Mouse (Mus musculus): ENCODE results near the gene Neil1.

The Neil1 gene

DNA sequence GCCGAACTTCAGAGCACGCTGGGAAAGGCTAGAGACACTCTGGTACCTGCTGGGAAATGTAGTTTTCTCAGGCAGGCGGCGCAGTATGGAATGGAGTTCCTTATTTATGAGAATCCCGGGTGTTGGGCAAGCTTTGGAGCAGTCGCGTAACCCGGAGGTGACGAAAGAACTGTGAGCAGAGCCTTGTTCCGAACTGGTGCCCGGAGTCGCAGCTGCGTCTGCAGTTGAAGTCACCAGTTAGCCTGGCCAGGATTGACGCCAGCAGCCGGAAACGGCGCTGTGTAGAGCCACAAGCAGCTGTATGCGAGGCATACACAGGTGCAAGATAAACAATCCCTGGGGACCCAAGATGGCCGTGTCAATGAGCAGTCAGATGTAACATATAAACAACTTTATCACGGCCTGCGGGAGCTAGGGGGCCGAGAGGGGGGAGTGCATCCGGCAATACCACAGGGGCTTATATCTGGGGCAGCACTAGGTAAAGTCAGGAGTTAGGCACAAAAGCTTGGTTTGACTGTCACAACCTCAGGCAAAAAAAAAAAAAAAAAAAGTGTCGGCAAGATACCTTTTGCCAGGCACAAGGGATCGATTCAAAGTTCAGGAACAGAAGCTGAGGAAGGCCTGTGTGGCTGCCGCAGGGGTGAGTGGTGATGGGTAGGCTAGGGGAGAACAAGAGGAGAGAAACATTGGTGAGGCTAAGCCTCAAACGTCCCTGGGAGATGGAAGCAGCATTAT is at the start of gene Neil1:
Neil1 (minus strand) TSS at position 162 of the 735 bp plus-strand sequence.
- peak; percentile 85 for DNase-seq (ENCODE audit: extremely low read depth, low read depth, low spot score)

GRCm38 (mm10) chr9:57197414-57197813 is 49.3 kb upstream of the Neil1 start:
- no peak for DNase-seq (ENCODE audit: extremely low read depth, low read depth, low spot score)

GRCm38 (mm10) chr9:57196708-57197107 is 48.6 kb upstream of the Neil1 start:
- DNase-seq (ENCODE audit: extremely low read depth, low read depth, low spot score), result no peak

DNA sequence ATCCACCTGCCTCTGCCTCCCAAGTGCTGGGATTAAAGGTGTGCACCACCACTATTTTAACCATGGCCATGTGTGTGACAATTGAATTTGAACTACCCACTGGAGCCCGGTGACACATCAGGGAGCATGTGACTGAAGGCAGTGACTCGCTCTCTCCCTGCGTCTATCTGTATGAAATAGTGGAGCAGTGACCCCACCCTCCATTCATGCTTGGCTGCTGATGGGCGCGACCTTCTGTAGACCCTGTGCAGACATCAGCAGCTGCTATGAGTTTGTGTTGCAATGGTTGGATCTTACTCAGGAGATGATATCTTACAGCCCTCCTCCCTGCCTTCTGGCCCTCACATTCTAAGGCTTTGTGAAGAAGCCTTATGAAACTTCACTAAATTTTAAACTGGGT is 20.3 kb upstream of the Neil1 start:
- DNase-seq (ENCODE audit: extremely low read depth, low read depth, low spot score), result no peak

GRCm38 (mm10) chr9:57166173-57166572 is 18.1 kb upstream of the Neil1 start:
- no peak for DNase-seq (ENCODE audit: extremely low read depth, low read depth, low spot score)

GRCm38 (mm10) chr9:57163137-57163536 is 15.0 kb upstream of the Neil1 start:
- no peak for DNase-seq (ENCODE audit: extremely low read depth, low read depth, low spot score)

GRCm38 (mm10) chr9:57162496-57162895 is 14.4 kb upstream of the Neil1 start:
- DNase-seq (ENCODE audit: extremely low read depth, low read depth, low spot score), result no peak

DNA sequence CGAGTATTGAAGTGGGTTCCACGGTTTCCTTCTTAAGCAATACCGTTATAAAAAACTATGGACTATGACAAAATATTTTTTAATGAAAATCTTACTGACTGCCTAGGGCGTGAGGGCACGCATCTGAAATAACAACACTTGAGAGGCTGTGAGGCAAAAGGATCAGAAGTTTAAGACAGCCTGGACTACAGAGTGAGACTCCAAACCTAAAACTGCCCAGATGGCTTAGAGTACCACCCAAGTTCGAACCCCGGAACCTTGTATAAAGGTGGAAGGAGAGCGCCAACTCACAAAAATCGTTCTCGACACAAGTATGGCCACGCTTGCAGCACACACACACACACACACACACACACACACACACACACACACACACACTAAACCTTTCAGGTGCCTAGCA is 10.4 kb upstream of the Neil1 start:
- no peak for DNase-seq (ENCODE audit: extremely low read depth, low read depth, low spot score)

- DNase-seq (ENCODE audit: extremely low read depth, low read depth, low spot score), result peak; percentile 63
Measured at GRCm38 (mm10) chr9:57158013-57158470, 9.9 kb upstream of the Neil1 start, which contains the start of gene Commd4. Commd4 (minus strand) TSS chr9:57158331.

DNA sequence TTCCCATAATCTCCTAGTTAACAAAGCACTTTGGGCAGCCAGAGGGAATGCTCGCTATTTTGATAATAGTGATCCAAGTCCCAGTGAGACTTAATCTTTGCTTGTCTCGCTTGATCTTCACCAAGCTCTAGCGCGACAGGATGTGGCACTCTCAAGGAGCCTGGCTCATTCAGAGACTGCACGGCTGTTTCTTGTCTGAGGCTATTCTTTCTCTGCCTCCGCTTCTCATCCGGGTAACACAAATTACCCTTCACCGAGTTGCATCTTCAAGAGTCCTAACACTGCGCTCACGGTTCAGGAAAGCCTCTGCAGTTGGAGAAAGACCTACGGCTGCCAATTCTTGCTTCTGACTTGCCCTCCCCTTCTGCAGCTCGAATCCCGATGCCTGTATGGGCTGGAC is 9.4 kb upstream of the Neil1 start:
- DNase-seq (ENCODE audit: extremely low read depth, low read depth, low spot score), result no peak

DNA sequence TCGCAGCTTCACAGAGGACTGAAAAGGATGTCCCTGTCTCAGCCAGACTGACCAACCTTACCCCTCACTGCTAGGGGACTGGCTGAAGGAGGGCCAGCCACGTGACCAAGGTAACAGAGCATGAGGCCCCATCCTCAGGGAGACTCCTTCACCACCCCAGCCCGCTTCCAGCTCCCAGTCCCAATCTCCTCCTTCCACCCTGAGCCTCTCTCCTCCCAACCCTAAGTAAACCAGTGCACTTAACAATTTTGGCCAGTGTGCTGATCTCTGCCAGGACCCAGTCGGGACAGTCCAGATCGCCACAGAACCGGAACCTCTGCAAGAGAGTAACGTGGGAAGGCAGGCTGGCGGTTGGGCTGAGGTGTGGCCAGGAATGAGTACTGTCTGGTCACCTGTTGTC is 8.7 kb upstream of the Neil1 start:
- DNase-seq (ENCODE audit: extremely low read depth, low read depth, low spot score), result no peak

GRCm38 (mm10) chr9:57156383-57156782 is 8.3 kb upstream of the Neil1 start:
- no peak for DNase-seq (ENCODE audit: extremely low read depth, low read depth, low spot score)

- no peak for DNase-seq (ENCODE audit: extremely low read depth, low read depth, low spot score)
Measured at GRCm38 (mm10) chr9:57152331-57152730, 4.2 kb upstream of the Neil1 start.

- no peak for DNase-seq (ENCODE audit: extremely low read depth, low read depth, low spot score)
Measured at GRCm38 (mm10) chr9:57150192-57150591, 2.1 kb upstream of the Neil1 start.

DNA sequence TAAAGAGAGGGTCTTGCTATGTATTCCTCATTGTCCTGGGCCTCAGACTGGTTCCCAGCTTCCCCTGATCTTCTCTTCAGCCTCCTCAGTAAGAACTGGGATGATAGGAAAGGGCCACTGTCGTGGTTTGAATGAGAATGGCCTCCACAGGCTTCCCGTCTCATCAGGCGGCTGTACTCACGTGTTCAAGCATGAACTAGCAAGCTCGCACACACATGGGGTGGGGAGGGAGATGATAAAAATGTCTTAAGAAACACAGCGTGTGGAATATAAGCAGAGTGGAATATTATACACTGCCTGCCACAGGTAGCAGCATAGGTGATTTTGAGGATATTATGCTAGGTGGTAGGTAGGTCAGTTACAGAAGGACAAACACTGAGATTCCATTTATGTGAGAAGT is 916 bp upstream of the Neil1 start:
- no peak for DNase-seq (ENCODE audit: extremely low read depth, low read depth, low spot score)

- DNase-seq (ENCODE audit: extremely low read depth, low read depth, low spot score), result no peak
Measured at GRCm38 (mm10) chr9:57147205-57148143, 631 bp downstream of the Neil1 start.

GRCm38 (mm10) chr9:57146451-57147066 is 1.5 kb downstream of the Neil1 start:
- no peak for DNase-seq (ENCODE audit: extremely low read depth, low read depth, low spot score)

DNA sequence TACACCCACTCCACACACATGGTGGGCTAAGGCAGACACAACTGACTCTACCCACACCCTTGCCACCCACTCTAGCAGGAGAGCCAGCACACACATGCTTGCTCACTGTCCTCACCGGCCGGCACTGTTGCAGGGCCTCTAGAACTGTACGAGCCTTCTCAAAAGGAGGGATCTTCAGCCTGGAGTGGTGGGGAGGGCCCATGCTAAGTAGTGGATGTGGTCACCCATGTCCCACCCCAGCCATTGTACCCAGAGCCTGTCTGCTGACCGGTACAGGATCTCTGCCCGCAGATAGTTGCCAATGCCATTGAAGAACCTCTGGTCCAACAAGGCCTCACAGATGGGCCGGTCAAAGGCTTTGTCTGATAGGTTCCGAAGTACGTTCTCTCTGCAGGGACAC is 3.3 kb downstream of the Neil1 start:
- no peak for DNase-seq (ENCODE audit: extremely low read depth, low read depth, low spot score)

GRCm38 (mm10) chr9:57143212-57143611 is 4.9 kb downstream of the Neil1 start:
- no peak for DNase-seq (ENCODE audit: extremely low read depth, low read depth, low spot score)

DNA sequence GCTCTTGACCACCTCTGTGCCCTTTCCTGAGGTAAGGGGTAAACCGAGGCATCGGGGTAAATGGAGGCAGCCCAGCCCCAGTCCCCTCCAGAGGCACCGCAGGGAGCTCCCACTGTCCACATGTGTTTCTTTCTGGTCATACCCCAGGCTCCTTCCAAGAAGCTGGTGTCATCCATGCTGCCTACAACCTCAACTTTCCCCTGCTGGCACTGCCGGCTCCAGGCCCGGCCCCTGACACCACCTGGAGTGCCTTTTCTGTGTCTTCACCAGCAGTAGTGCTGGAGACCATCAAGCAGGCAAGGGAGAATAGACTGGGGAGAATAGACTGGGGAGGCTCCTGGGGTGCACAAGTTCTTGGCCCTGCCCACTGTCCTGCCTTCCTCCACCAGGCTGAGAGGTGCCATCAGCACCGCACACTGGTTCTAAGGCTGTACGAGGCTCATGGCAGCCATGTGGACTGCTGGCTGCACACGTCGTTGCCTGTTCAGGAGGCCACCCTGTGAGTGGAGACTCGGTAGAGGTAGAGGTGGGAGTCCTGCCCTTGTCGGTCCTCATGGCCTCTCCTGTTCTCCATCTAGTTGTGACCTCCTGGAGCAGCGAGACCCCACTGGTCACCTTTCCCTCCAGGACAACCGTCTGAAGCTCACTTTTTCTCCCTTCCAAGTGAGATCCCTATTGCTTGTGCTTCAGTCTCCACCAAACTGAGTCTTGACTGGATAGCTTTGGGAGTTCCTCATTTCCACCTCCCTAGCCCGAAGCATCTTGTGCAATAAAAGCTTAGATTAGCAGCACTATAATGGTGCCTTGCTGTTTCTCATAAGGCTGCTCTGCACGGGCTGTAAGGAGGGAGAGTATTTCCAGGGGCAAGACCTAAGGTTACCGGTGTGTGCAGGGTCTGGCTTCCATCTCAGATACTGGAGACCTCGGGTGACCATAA is 6.4 kb downstream of the Neil1 start:
- no peak for DNase-seq (ENCODE audit: extremely low read depth, low read depth, low spot score)

All from fat pad, adult 2 months (tissue).